Mouse (Mus musculus) lung, embryonic 14.5 days (tissue): ENCODE measurements at regions not wholly inside any gene's neighbourhood (a gene's known extent, or its start where the extent isn't known, plus 50 kb on each side); places are given as distances from the start of the nearest gene placed in this dataset.
A peak's percentile ranks its signal among the peaks of the same experiment; 100 is the strongest.

Experiments used
- ATAC-seq: fragments of 200-750 bp; cut with Nextera tagmentation; 2 replicates; pipeline ENCODE4 v1.8.0; 2017; ENCODE audit warnings: mild to moderate bottlenecking, moderate TSS enrichment, moderate library complexity; ENCODE audit not compliant: insufficient read depth
- DNase-seq: peaks from one replicate; pipeline ENCODE4 v3.0.0-alpha.2; 2015
- H3K27ac ChIP-seq: fragments of 300-500 bp; sonication (generic); 2 replicates; pipeline ENCODE4 v1.5.1; 2014; ENCODE audit warnings: low read depth, mild to moderate bottlenecking, moderate library complexity
- H3K27me3 ChIP-seq: fragments of 300-500 bp; sonication (generic); 2 replicates; pipeline ENCODE4 v1.6.1; 2014; ENCODE audit warnings: low read length, control low read depth; ENCODE audit not compliant: insufficient read depth
- H3K36me3 ChIP-seq: fragments of 300-500 bp; sonication (generic); 2 replicates; pipeline ENCODE4 v1.6.1; 2014; ENCODE audit warnings: control low read depth; ENCODE audit not compliant: insufficient read depth
- H3K4me1 ChIP-seq: fragments of 300-500 bp; sonication (generic); 2 replicates; pipeline ENCODE4 v1.6.1; 2014; ENCODE audit warnings: antibody characterized with exemption, control low read depth; ENCODE audit not compliant: insufficient read depth
- H3K4me2 ChIP-seq: fragments of 300-500 bp; sonication (generic); 2 replicates; pipeline ENCODE4 v1.6.1; 2014; ENCODE audit warnings: mild to moderate bottlenecking
- H3K4me3 ChIP-seq: fragments of 300-500 bp; sonication (generic); 2 replicates; pipeline ENCODE4 v1.5.1; 2014; ENCODE audit warnings: low read depth, low read length
- H3K9ac ChIP-seq: fragments of 300-500 bp; sonication (generic); 2 replicates; pipeline ENCODE4 v1.6.1; 2014
- H3K9me3 ChIP-seq: fragments of 300-500 bp; sonication (generic); 2 replicates; pipeline ENCODE4 v1.6.1; 2016; ENCODE audit warnings: low read depth, low read length, control low read depth
- CTCF ChIP-seq: IDR thresholded peaks from 2 replicates; pipeline ENCODE4 v1.5.1; 2016; ENCODE audit warnings: antibody characterized with exemption, low read depth
- WGBS: fragments of 180-500 bp; shearing (Covaris S2); extraction: QIAGEN DNeasy Blood & Tissue Kit; methylation state at CpG from one replicate; pipeline ENCODE4 v1.1.7; 2014; 5-methylcytosine and 5-hydroxymethylcytosine counted together

DNA sequence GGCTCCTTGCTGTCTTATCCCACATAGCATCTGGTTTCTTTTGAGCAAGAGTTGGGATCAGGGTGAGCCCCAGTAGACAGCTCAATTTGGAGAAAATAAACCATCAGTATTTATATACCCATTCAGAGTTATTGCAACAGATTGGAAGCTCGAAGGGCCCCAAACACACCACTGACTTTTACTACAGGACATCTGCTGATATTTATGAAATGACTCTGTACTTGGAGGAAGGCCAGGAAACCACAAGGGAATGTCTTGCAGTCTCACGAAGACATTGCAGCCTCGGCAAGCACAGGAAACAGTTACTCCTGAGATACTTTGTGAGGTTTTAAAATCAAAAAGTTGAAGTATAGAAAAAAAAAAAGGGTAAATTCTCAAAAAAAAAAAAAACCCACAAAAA lies 375.1 kb upstream of the 4931408C20Rik start:
- Histone ChIP-seq H3K9ac (no peak overlapping the region), H3K4me2 (no peak overlapping the region), H3K4me1 (no peaks in the 10 kb centered on the region), H3K27me3 (no peaks in the 10 kb centered on the region), H3K27ac (no peak overlapping the region), H3K36me3 (no peaks in the 10 kb centered on the region), H3K4me3 (no peak overlapping the region), H3K9me3 (no peaks in the 10 kb centered on the region)
- WGBS, result 37% methylated on average over 3 of the region's 3 CpGs
- ATAC-seq, result peak; percentile 47; the same call in 1 of the 2 replicates
- no peak for TF ChIP-seq CTCF
- peak; percentile 69 for DNase-seq
